Mouse (Mus musculus): ENCODE measurements around the gene Cdk5rap3. TPM values are rescaled to one million over a fixed set of nuclear protein-coding genes. Genes with fewer than 3 reads are reported as not detected.
A peak's percentile ranks its signal among the peaks of the same experiment; 100 is the strongest.

The Cdk5rap3 gene
- total RNA-seq, 2 experiments from 2014 or later = 38.9 to 39.9 TPM

- intact Hi-C loops (cut with DNase I) = loop anchor here (5.0 kb wide), 1 partner anchor 90 kb away; no protein-coding TSS in a partner anchor
- peak; percentile 41 to 54 for DNase-seq (ENCODE audit: low spot score in 2 of 2)
Observed at GRCm38 (mm10) chr11:96872441-96873379, 43.6 kb downstream of the Cdk5rap3 start.

- intact Hi-C loops (cut with DNase I) = loop anchor here (1.0 to 10.0 kb wide), 2 partner anchors 43 to 312 kb away; no protein-coding TSS in a partner anchor
- peak; percentile 75 to 83 for DNase-seq (ENCODE audit: low spot score in 2 of 2)
Observed at GRCm38 (mm10) chr11:96867149-96867548, 49.1 kb downstream of the Cdk5rap3 start.

GRCm38 (mm10) chr11:96863206-96863995, 52.9 kb downstream of the Cdk5rap3 start:
- intact Hi-C loops (cut with DNase I) = loop anchor here (5.0 to 10.0 kb wide), 3 partner anchors 76 to 586 kb away; partner anchors contain the start of gene Cbx1
- peak; percentile 20 to 49 for DNase-seq (ENCODE audit: low spot score in 2 of 2)

- intact Hi-C loops (cut with DNase I) = loop anchor here (5.0 to 10.0 kb wide), 3 partner anchors 75 to 585 kb away; partner anchors contain the start of gene Cbx1
- DNase-seq (ENCODE audit: low spot score in 2 of 2) = no peak
Observed at GRCm38 (mm10) chr11:96862534-96862933, 53.8 kb downstream of the Cdk5rap3 start.

GRCm38 (mm10) chr11:96861878-96862289, 54.4 kb downstream of the Cdk5rap3 start:
- intact Hi-C loops (cut with DNase I) = loop anchor here (2.0 to 10.0 kb wide), 4 partner anchors 75 to 585 kb away; partner anchors contain the start of gene Cbx1
- DNase-seq (ENCODE audit: low spot score in 2 of 2) = peak; percentile 94 to 95

- DNase-seq (ENCODE audit: low spot score in 2 of 2) = peak; percentile 39 to 58
- intact Hi-C loops (cut with DNase I) = loop anchor here (2.0 to 10.0 kb wide), 4 partner anchors 74 to 584 kb away; partner anchors contain the start of gene Cbx1
Observed at GRCm38 (mm10) chr11:96861446-96861845, 54.9 kb downstream of the Cdk5rap3 start.

GRCm38 (mm10) chr11:96860564-96860963, 55.7 kb downstream of the Cdk5rap3 start:
- DNase-seq (ENCODE audit: low spot score in 2 of 2) = peak; percentile 78 to 79
- intact Hi-C loops (cut with DNase I) = loop anchor here (2.0 to 10.0 kb wide), 4 partner anchors 73 to 583 kb away; partner anchors contain the start of gene Cbx1

- intact Hi-C loops (cut with DNase I) = loop anchor here (2.0 to 10.0 kb wide), 4 partner anchors 72 to 582 kb away; partner anchors contain the start of gene Cbx1
Observed at GRCm38 (mm10) chr11:96859635-96860034, 56.7 kb downstream of the Cdk5rap3 start.

GRCm38 (mm10) chr11:96857446-96857845, 58.9 kb downstream of the Cdk5rap3 start:
- DNase-seq (ENCODE audit: low spot score in 2 of 2) = no peak
- intact Hi-C loops (cut with DNase I) = no loop called here

More at GRCm38 (mm10) chr11:96859635-96860034, 56.7 kb downstream of the Cdk5rap3 start:
- no peak for DNase-seq (ENCODE audit: low spot score in 2 of 2)

Other genes with a start within 250 kb of the Cdk5rap3 start
- gene Snx11, start 138.9 kb downstream of the Cdk5rap3 start, total RNA-seq (2021) = 10 to 100 TPM; 39.0 to 44.2 TPM
- 10 to 100 TPM; 47.0 to 50.1 TPM for gene Cbx1, start 127.4 kb downstream of the Cdk5rap3 start, total RNA-seq (2021)
- gene Nfe2l1, start 86.5 kb downstream of the Cdk5rap3 start, total RNA-seq (2021) = 100 to 1,000 TPM; 205 to 209 TPM
- gene Copz2, start 66.6 kb downstream of the Cdk5rap3 start, total RNA-seq (2021) = 1 to 10 TPM; 2.7 to 3.2 TPM
- not detected for gene Prr15l, start 11.6 kb upstream of the Cdk5rap3 start, total RNA-seq (2021)
- 10 to 100 TPM; 38.0 to 40.3 TPM for gene Pnpo, start 27.5 kb upstream of the Cdk5rap3 start, total RNA-seq (2021)
- 10 to 100 TPM; 10.1 to 11.8 TPM for gene Sp2, start 66.5 kb upstream of the Cdk5rap3 start, total RNA-seq (2021)
- gene Sp6, start 96.9 kb upstream of the Cdk5rap3 start, total RNA-seq (2021) = 1 to 10 TPM; 2.6 to 2.7 TPM
- gene Scrn2, start 113.4 kb upstream of the Cdk5rap3 start, total RNA-seq (2021) = 1 to 10 TPM; 2.7 to 3.0 TPM
- under 1 TPM; 0.26 to 0.74 TPM for gene Lrrc46, start 124.9 kb upstream of the Cdk5rap3 start, total RNA-seq (2021)
- 10 to 100 TPM; 69.0 to 69.8 TPM for gene Mrpl10, start 125.1 kb upstream of the Cdk5rap3 start, total RNA-seq (2021)
- 10 to 100 TPM; 10.5 to 12.3 TPM for gene Osbpl7, start 134.1 kb upstream of the Cdk5rap3 start, total RNA-seq (2021)
- under 1 TPM in 1 of 2 experiments, not detected in 1; 0.13 TPM for gene Tbx21, start 198.8 kb upstream of the Cdk5rap3 start, total RNA-seq (2021)
- gene Tbkbp1, start 235.0 kb upstream of the Cdk5rap3 start, total RNA-seq (2021) = 10 to 100 TPM; 46.4 to 49.4 TPM